Mouse (Mus musculus): Measurements from ENCODE around the gene Tedc1. TPM values are rescaled to one million over a fixed set of nuclear protein-coding genes. Genes with fewer than 3 reads are reported as not detected.

The Tedc1 gene
- polyA plus RNA-seq, 1 experiment from 2014 or later = 33.9 TPM

GRCm38 (mm10) chr12:113132567-113132966 is 23.7 kb upstream of the Tedc1 start:
- no peak for ATAC-seq (ENCODE audit: insufficient number of reproducible peaks, insufficient read depth, low FRiP score, low TSS enrichment, low read depth)
- Histone ChIP-seq H3K27me3 (no peaks in the 10 kb centered on the region), H3K4me3 (no peak overlapping the region), H3K4me2 (no peak overlapping the region), H3K4me1 (no peaks in the 10 kb centered on the region), H3K27ac (no peak overlapping the region), H3K9ac (no peak overlapping the region), H3K36me3 (peaks cover 100% of the 10 kb centered on the region), H3K9me3 (no peaks in the 10 kb centered on the region)
- WGBS = 81% methylated on average over 2 of the region's 2 CpGs

GRCm38 (mm10) chr12:113133260-113133659 is 23.0 kb upstream of the Tedc1 start:
- H3K4me1 ChIP-seq = peaks cover 3% of the 10 kb centered on the region; the same call in 1 of the 2 replicates
- H3K4me2 ChIP-seq = no peak overlapping the region
- no peak overlapping the region for H3K27ac ChIP-seq
- no peaks in the 10 kb centered on the region for H3K27me3 ChIP-seq
- no peaks in the 10 kb centered on the region for H3K9me3 ChIP-seq
- WGBS = 89% methylated on average over 9 of the region's 9 CpGs
- H3K4me3 ChIP-seq = no peak overlapping the region
- peaks cover 100% of the 10 kb centered on the region for H3K36me3 ChIP-seq
- no peak overlapping the region for H3K9ac ChIP-seq
- no peak for ATAC-seq (ENCODE audit: insufficient number of reproducible peaks, insufficient read depth, low FRiP score, low TSS enrichment, low read depth)

- Histone ChIP-seq H3K4me1 (peaks cover 8% of the 10 kb centered on the region), H3K9ac (no peak overlapping the region), H3K9me3 (no peaks in the 10 kb centered on the region), H3K36me3 (peaks cover 100% of the 10 kb centered on the region), H3K4me2 (no peak overlapping the region), H3K27ac (no peak overlapping the region), H3K27me3 (no peaks in the 10 kb centered on the region), H3K4me3 (no peak overlapping the region)
- 74% methylated on average over 5 of the region's 5 CpGs for WGBS
- no peak for ATAC-seq (ENCODE audit: insufficient number of reproducible peaks, insufficient read depth, low FRiP score, low TSS enrichment, low read depth)
Measured at GRCm38 (mm10) chr12:113133861-113134403, 22.3 kb upstream of the Tedc1 start.

GRCm38 (mm10) chr12:113134502-113134901 is 21.7 kb upstream of the Tedc1 start:
- no peak for ATAC-seq (ENCODE audit: insufficient number of reproducible peaks, insufficient read depth, low FRiP score, low TSS enrichment, low read depth)
- peaks cover 14% of the 10 kb centered on the region for H3K4me1 ChIP-seq
- WGBS = 89% methylated on average over 4 of the region's 4 CpGs
- peaks cover 94% of the 10 kb centered on the region for H3K36me3 ChIP-seq
- H3K9ac ChIP-seq = no peak overlapping the region
- no peak overlapping the region for H3K27ac ChIP-seq
- H3K27me3 ChIP-seq = no peaks in the 10 kb centered on the region
- no peaks in the 10 kb centered on the region for H3K9me3 ChIP-seq
- H3K4me3 ChIP-seq = no peak overlapping the region
- H3K4me2 ChIP-seq = no peak overlapping the region

GRCm38 (mm10) chr12:113135401-113135800 is 20.8 kb upstream of the Tedc1 start:
- Histone ChIP-seq H3K4me3 (no peak overlapping the region), H3K36me3 (peaks cover 86% of the 10 kb centered on the region), H3K4me2 (no peak overlapping the region), H3K9me3 (no peaks in the 10 kb centered on the region), H3K27me3 (peaks cover 6% of the 10 kb centered on the region), H3K9ac (no peak overlapping the region), H3K4me1 (peaks cover 19% of the 10 kb centered on the region), H3K27ac (no peak overlapping the region)
- 91% methylated on average over 7 of the region's 7 CpGs for WGBS
- ATAC-seq (ENCODE audit: insufficient number of reproducible peaks, insufficient read depth, low FRiP score, low TSS enrichment, low read depth) = no peak

- H3K27ac ChIP-seq = no peak overlapping the region
- H3K27me3 ChIP-seq = peaks cover 18% of the 10 kb centered on the region
- H3K36me3 ChIP-seq = peaks cover 74% of the 10 kb centered on the region
- H3K9me3 ChIP-seq = no peaks in the 10 kb centered on the region
- H3K4me1 ChIP-seq = peaks cover 28% of the 10 kb centered on the region
- no peak overlapping the region for H3K9ac ChIP-seq
- H3K4me3 ChIP-seq = no peak overlapping the region
- no peak for ATAC-seq (ENCODE audit: insufficient number of reproducible peaks, insufficient read depth, low FRiP score, low TSS enrichment, low read depth)
- 86% methylated on average over 17 of the region's 17 CpGs for WGBS
- H3K4me2 ChIP-seq = no peak overlapping the region
Measured at GRCm38 (mm10) chr12:113136492-113137020, 19.7 kb upstream of the Tedc1 start.

- H3K9ac ChIP-seq = no peak overlapping the region
- WGBS = 83% methylated on average over 18 of the region's 18 CpGs
- peaks cover 64% of the 10 kb centered on the region for H3K36me3 ChIP-seq
Measured at GRCm38 (mm10) chr12:113137260-113138213, 18.7 kb upstream of the Tedc1 start.

GRCm38 (mm10) chr12:113138291-113138690 is 17.9 kb upstream of the Tedc1 start:
- H3K4me3 ChIP-seq = no peak overlapping the region
- H3K9ac ChIP-seq = no peak overlapping the region
- no peak overlapping the region for H3K27ac ChIP-seq
- peaks cover 35% of the 10 kb centered on the region for H3K27me3 ChIP-seq
- ATAC-seq (ENCODE audit: insufficient number of reproducible peaks, insufficient read depth, low FRiP score, low TSS enrichment, low read depth) = no peak
- H3K9me3 ChIP-seq = no peaks in the 10 kb centered on the region
- H3K36me3 ChIP-seq = peaks cover 57% of the 10 kb centered on the region
- no peak overlapping the region for H3K4me2 ChIP-seq
- H3K4me1 ChIP-seq = peaks cover 44% of the 10 kb centered on the region
- 70% methylated on average over 6 of the region's 6 CpGs for WGBS

More at GRCm38 (mm10) chr12:113137260-113138213, 18.7 kb upstream of the Tedc1 start:
- Histone ChIP-seq H3K4me1 (peaks cover 38% of the 10 kb centered on the region), H3K27ac (no peak overlapping the region), H3K27me3 (peaks cover 27% of the 10 kb centered on the region), H3K9me3 (no peaks in the 10 kb centered on the region), H3K4me2 (no peak overlapping the region), H3K4me3 (no peak overlapping the region)
- no peak for ATAC-seq (ENCODE audit: insufficient number of reproducible peaks, insufficient read depth, low FRiP score, low TSS enrichment, low read depth)

GRCm38 (mm10) chr12:113138901-113139864 is 17.0 kb upstream of the Tedc1 start:
- Histone ChIP-seq H3K4me1 (peaks cover 44% of the 10 kb centered on the region), H3K27ac (peak overlapping the region; percentile 48), H3K36me3 (peaks cover 48% of the 10 kb centered on the region), H3K9ac (peak overlapping the region; percentile 63), H3K9me3 (no peaks in the 10 kb centered on the region), H3K27me3 (peaks cover 40% of the 10 kb centered on the region), H3K4me3 (peak overlapping the region; percentile 53), H3K4me2 (peak overlapping the region; percentile 80)
- WGBS = 44% methylated on average over 11 of the region's 11 CpGs
- ATAC-seq (ENCODE audit: insufficient number of reproducible peaks, insufficient read depth, low FRiP score, low TSS enrichment, low read depth) = no peak

GRCm38 (mm10) chr12:113139908-113140615 is 16.2 kb upstream of the Tedc1 start, which contains the start of gene Crip2:
Gene Crip2 (plus strand): TSS chr12:113140236.
- Histone ChIP-seq H3K27ac (peak within 1 kb of the TSS; percentile 48), H3K4me3 (peak within 1 kb of the TSS; percentile 53), H3K9ac (peak within 1 kb of the TSS; percentile 63), H3K4me1 (peaks cover 44% of the 10 kb centered on the region), H3K27me3 (peaks cover 49% of the 10 kb centered on the region), H3K36me3 (peaks cover 39% of the 10 kb centered on the region), H3K9me3 (no peaks in the 10 kb centered on the region), H3K4me2 (peak within 1 kb of the TSS; percentile 80)
- under 1% methylated on average over 68 of the region's 68 CpGs for WGBS
- ATAC-seq (ENCODE audit: insufficient number of reproducible peaks, insufficient read depth, low FRiP score, low TSS enrichment, low read depth) = peak; percentile 77
